Mouse (Mus musculus) midbrain, postnatal 0 days (tissue): ENCODE measurements around the gene Lrrc8d. TPM values are rescaled to one million over a fixed set of nuclear protein-coding genes. Genes with fewer than 3 reads are reported as not detected.

Source experiments
- ATAC-seq: fragments of 200-750 bp; cut with Nextera tagmentation; 2 replicates; pipeline ENCODE4 v1.8.0; 2017; ENCODE audit warnings: moderate number of reproducible peaks, mild to moderate bottlenecking, moderate TSS enrichment, moderate library complexity; ENCODE audit not compliant: low FRiP score
- DNase-seq: peaks from one replicate; pipeline ENCODE4 v3.0.0-alpha.2; 2015; ENCODE audit warnings: low spot score
- H3K27ac ChIP-seq: fragments of 300-500 bp; sonication (generic); 2 replicates; pipeline ENCODE4 v1.5.1; 2014; ENCODE audit warnings: low read depth, mild to moderate bottlenecking, low read length, mixed read lengths
- H3K27me3 ChIP-seq: fragments of 300-500 bp; sonication (generic); 2 replicates; pipeline ENCODE4 v1.6.1; 2014; ENCODE audit warnings: low read length, control low read depth, mixed read lengths; ENCODE audit not compliant: insufficient read depth
- H3K36me3 ChIP-seq: fragments of 300-500 bp; sonication (generic); 2 replicates; pipeline ENCODE4 v1.6.1; 2014; ENCODE audit warnings: low read length, control low read depth, mixed read lengths; ENCODE audit not compliant: insufficient read depth
- H3K4me1 ChIP-seq: fragments of 300-500 bp; sonication (generic); 2 replicates; pipeline ENCODE4 v1.6.1; 2014; ENCODE audit warnings: mild to moderate bottlenecking, control low read depth, antibody characterized with exemption, low read length, mixed read lengths; ENCODE audit not compliant: insufficient read depth
- H3K4me2 ChIP-seq: fragments of 300-500 bp; sonication (generic); 2 replicates; pipeline ENCODE4 v1.6.1; 2014; ENCODE audit warnings: low read depth, mild to moderate bottlenecking, low read length, mixed read lengths; ENCODE audit not compliant: poor library complexity, severe bottlenecking
- H3K4me3 ChIP-seq: fragments of 300-500 bp; sonication (generic); 2 replicates; pipeline ENCODE4 v1.5.1; 2014; ENCODE audit warnings: low read depth, mild to moderate bottlenecking, low read length, moderate library complexity
- H3K9ac ChIP-seq: fragments of 300-500 bp; sonication (generic); replicated peaks from 2 replicates; pipeline ENCODE4 v1.6.1; 2014; ENCODE audit warnings: mild to moderate bottlenecking, low read length, moderate library complexity, mixed read lengths; ENCODE audit not compliant: poor library complexity, severe bottlenecking
- H3K9me3 ChIP-seq: fragments of 300-500 bp; sonication (generic); 2 replicates; pipeline ENCODE4 v1.6.1; 2016; ENCODE audit warnings: low read length, control low read depth
- CTCF ChIP-seq: IDR thresholded peaks from 2 replicates; pipeline ENCODE4 v1.5.1; 2016; ENCODE audit warnings: antibody characterized with exemption, mild to moderate bottlenecking
- WGBS: fragments of 180-500 bp; shearing (Covaris S2); extraction: QIAGEN DNeasy Blood & Tissue Kit; methylation state at CpG from one replicate; pipeline ENCODE4 v1.1.7; 2014; 5-methylcytosine and 5-hydroxymethylcytosine counted together
- polyA plus RNA-seq: library from polyadenylated mRNA; unstranded; fragments of >200 nt; fragmentation: Nextera tagmentation; extraction: Ambion mirVana; gene quantifications from 2 replicates; pipeline ENCODE4 v1.2.1, GENCODE M21; 2015
- total RNA-seq: library from RNA; depleted of rRNA; stranded (reverse); fragments of >200 nt; gene quantifications from 2 replicates; pipeline ENCODE4 v1.2.3, GENCODE M21; 2014

Lrrc8d gene
- total and polyA plus RNA-seq, 2 experiments from 2014 or later = 18.5 to 30.4 TPM

DNA sequence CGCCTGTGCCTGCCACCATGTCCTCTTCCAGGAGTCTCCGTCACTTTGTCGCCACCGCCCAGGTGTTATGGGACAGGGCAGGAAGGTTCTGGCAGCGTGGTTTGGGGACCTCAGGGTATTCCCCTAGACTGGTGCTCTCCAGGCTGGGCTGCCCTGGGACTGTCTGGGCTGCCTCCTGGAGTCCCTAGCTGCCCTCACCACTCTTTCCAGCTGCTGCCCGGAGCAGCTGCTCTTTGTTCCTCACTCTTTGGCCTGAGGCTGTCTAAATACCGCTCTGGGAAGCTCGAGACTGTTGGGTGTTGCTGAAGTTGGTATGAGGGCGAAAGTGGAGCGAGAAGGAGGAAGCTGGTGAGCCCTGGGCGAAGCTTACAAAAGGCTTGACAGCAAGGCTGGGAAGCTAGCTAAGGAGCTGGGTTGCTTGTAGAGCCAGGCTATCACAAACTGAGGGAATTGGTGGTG, 32.7 kb downstream of the Lrrc8d start:
- Histone ChIP-seq H3K9ac (peak overlapping the region; percentile 56), H3K36me3 (no peaks in the 10 kb centered on the region), H3K4me1 (0 out of 2 replicates have a peak, but pooled peaks cover 5% of the 10 kb centered on the region), H3K4me3 (peak overlapping the region; percentile 44), H3K27ac (peak overlapping the region; percentile 9; the same call in 1 of the 2 replicates), H3K4me2 (peak overlapping the region; percentile 90), H3K9me3 (no peaks in the 10 kb centered on the region), H3K27me3 (no peaks in the 10 kb centered on the region)
- DNase-seq (no peak), ATAC-seq (peak; percentile 53)
- no peak for TF ChIP-seq CTCF
- WGBS = 49% methylated on average over 11 of the region's 11 CpGs

DNA sequence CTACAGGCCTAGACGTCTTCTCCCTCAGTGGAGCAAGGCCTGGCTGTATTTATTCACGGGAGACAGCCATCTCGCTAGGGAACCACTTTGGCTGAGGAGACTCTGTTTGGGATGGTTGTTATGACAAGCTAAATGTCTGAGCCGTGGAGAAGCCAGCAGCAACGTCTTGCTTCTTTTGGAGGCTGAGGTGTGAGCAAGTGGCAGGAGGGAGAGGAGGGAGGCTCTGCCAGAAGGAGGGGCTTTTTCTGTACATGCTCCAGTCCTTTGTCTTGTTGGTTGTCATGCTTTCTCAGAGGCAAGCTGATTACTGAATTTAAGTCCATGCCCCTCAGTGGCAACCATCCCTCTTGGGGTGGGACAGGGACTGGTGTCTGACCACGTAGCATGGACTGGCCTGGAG, 33.5 kb downstream of the Lrrc8d start:
- no peaks in the 10 kb centered on the region for H3K36me3 ChIP-seq
- no peak overlapping the region for H3K9ac ChIP-seq
- DNase-seq (no peak), ATAC-seq (no peak)
- 69% methylated on average over 6 of the region's 6 CpGs for WGBS
- H3K4me1 ChIP-seq = 0 out of 2 replicates have a peak, but pooled peaks cover 5% of the 10 kb centered on the region
- no peaks in the 10 kb centered on the region for H3K27me3 ChIP-seq
- no peaks in the 10 kb centered on the region for H3K9me3 ChIP-seq
- no peak overlapping the region for H3K4me2 ChIP-seq
- TF ChIP-seq CTCF = no peak
- H3K27ac ChIP-seq = no peak overlapping the region
- no peak overlapping the region for H3K4me3 ChIP-seq

DNA sequence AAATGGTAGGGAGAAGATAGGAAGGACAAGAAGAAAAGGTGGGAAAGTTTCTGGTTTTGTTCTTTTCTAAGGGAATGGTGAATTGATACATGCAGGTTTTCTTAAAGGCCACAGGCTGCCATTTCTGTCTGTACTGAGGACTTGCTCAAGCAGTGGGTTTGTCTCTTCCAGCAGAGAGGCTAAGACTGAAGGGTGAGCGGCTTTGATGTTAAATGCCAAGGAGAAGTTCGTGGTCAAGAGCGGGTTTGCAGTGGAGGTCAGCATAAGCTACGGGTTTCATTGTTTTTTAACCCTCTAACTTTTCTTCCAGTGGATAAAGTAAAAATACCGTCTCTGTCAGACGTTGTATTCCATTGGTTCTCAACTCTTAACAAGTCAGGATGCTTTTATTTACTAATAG, 36.6 kb downstream of the Lrrc8d start:
- WGBS = 90% methylated on average over 6 of the region's 6 CpGs
- no peak for TF ChIP-seq CTCF
- Histone ChIP-seq H3K4me1 (0 out of 2 replicates have a peak, but pooled peaks cover 2% of the 10 kb centered on the region), H3K4me3 (no peak overlapping the region), H3K27ac (no peak overlapping the region), H3K27me3 (no peaks in the 10 kb centered on the region), H3K4me2 (no peak overlapping the region), H3K36me3 (no peaks in the 10 kb centered on the region), H3K9me3 (no peaks in the 10 kb centered on the region), H3K9ac (no peak overlapping the region)
- DNase-seq = no peak
- ATAC-seq = no peak

DNA sequence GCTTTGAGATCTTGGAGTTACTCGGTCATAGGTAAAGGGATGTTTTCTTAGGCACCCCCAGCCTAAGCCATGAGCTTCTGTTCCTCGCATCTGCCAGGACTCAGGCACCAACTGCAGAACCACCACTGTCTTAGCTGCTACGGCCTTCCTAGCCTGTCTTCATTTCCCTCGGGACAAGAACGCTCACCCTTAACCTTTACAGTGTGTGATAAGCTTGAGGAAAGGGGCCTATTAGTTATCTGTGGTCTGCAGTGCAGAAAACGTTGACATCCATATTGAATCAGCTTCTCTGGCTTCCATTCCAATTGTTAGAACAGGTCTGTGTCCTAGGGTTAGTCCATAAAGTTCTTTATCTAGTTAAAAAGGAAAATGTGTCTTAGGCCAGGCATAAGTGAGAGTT, 37.4 kb downstream of the Lrrc8d start:
- no peak overlapping the region for H3K4me2 ChIP-seq
- WGBS = 74% methylated on average over 6 of the region's 6 CpGs
- no peak for ATAC-seq
- H3K36me3 ChIP-seq = no peaks in the 10 kb centered on the region
- no peaks in the 10 kb centered on the region for H3K27me3 ChIP-seq
- H3K9ac ChIP-seq = no peak overlapping the region
- no peak overlapping the region for H3K27ac ChIP-seq
- no peaks in the 10 kb centered on the region for H3K9me3 ChIP-seq
- no peak overlapping the region for H3K4me3 ChIP-seq
- no peaks in the 10 kb centered on the region for H3K4me1 ChIP-seq
- DNase-seq = no peak
- no peak for TF ChIP-seq CTCF

DNA sequence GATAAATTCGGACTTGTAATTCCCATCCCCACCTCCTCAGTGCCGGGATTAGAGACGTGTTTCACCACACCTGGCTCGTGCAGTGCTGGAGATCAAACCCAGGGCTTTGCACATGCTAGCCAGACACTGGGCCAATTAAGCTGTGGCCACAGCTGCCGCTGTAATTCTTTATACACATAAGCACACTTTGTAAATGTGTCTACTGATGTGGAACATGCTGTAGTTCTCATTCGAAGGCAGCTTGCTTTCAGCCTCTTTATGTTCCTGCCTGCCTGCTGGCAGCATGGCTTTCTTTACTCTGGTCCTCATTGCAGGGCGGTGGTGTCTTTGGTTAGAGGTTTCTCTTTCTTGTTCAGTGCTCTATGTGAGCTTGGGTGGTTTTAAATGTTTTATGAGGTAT, 40.7 kb downstream of the Lrrc8d start:
- H3K9me3 ChIP-seq = no peaks in the 10 kb centered on the region
- no peak overlapping the region for H3K27ac ChIP-seq
- DNase-seq (peak; percentile 49), ATAC-seq (no peak)
- H3K4me3 ChIP-seq = no peak overlapping the region
- H3K4me2 ChIP-seq = no peak overlapping the region
- WGBS = 21% methylated on average over 7 of the region's 7 CpGs
- H3K4me1 ChIP-seq = no peaks in the 10 kb centered on the region
- H3K9ac ChIP-seq = no peak overlapping the region
- no peak for TF ChIP-seq CTCF
- H3K27me3 ChIP-seq = no peaks in the 10 kb centered on the region
- no peaks in the 10 kb centered on the region for H3K36me3 ChIP-seq

DNA sequence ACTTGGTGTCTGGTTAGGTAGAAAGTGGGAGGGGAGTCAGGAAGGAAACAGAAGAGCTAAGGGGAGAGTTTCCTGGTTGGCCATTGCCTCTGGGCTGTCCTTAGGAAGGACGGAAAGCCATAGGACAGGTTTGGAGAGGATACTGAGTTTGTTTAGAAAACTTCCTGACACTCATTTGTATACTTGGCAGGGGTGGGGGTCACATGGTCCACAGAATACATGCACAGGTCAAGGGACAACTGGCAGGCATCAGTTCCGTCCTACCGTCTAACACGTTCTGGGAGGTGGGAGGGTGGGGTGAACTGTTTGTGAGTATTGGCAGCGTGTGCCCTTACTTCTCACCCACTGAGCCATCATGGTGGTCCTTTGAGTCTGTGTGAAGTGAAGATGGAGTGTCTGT, 42.9 kb downstream of the Lrrc8d start:
- 78% methylated on average over 5 of the region's 5 CpGs for WGBS
- Histone ChIP-seq H3K27ac (no peak overlapping the region), H3K4me3 (no peak overlapping the region), H3K9me3 (no peaks in the 10 kb centered on the region), H3K27me3 (no peaks in the 10 kb centered on the region), H3K36me3 (no peaks in the 10 kb centered on the region), H3K9ac (no peak overlapping the region), H3K4me1 (no peaks in the 10 kb centered on the region), H3K4me2 (no peak overlapping the region)
- no peak for TF ChIP-seq CTCF
- ATAC-seq = no peak
- no peak for DNase-seq
